Mouse (Mus musculus): ENCODE data around the gene Zfp445.

DNA sequence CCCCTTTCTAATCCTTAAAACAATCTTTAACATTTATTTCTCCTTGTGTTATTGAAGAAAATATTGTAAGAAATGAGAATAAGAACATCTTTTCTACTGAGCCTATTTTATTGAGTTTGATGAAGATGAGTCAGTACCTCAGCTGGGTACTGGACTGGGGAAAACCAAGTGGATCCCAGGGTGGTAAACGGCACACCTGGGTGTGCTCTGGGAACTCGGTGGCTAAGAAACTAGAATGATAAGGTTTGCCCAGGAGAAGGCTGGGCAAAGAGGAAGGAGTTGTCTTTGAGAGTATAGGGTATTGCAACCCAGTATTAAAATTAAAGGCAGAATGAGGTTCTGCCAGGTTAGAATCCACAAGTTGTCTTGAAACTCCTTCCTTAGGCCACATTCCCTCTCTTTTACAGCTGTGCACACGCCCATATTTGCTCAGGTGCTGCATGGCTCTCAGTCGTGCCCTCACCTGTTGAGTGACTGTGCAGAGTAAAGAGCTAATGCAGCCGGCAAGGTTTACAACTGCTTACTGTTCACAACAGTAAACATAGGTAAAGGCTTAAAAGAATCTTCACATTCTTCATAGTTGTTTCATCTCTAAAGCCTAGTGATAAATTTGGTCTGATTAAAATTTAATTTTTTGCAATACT, 42.3 kb downstream of the Zfp445 start:
- TF ChIP-seq CTCF (IDR thresholded peaks at IDR 0.05; ENCODE audit: control insufficient read depth, insufficient read depth, low read length) (no peak), POLR2A (IDR thresholded peaks at IDR 0.05; ENCODE audit: borderline replicate concordance, control insufficient read depth, low read depth, low read length) (no peak)

Measured in bone marrow, adult 2 months (tissue).